Mouse (Mus musculus) heart, postnatal 0 days (tissue): ENCODE measurements around the gene Tep1. TPM values are rescaled to one million over a fixed set of nuclear protein-coding genes. Genes with fewer than 3 reads are reported as not detected.
"Not testable (repeated sequence)": the region's sequence is repeated elsewhere in the genome, so short reads cannot be mapped to it uniquely, and the experiment has no call there.

Experiments
- ATAC-seq: fragments of 200-750 bp; cut with Nextera tagmentation; 2 replicates; pipeline ENCODE4 v1.8.0; 2017; ENCODE audit warnings: low read depth, moderate number of reproducible peaks, moderate library complexity; ENCODE audit not compliant: insufficient read depth
- DNase-seq: peaks from one replicate; pipeline ENCODE4 v3.0.0-alpha.2; 2016; ENCODE audit warnings: low spot score
- H3K27ac ChIP-seq: fragments of 300-500 bp; sonication (generic); 2 replicates; pipeline ENCODE4 v1.5.1; 2014; ENCODE audit warnings: low read depth, mild to moderate bottlenecking
- H3K27me3 ChIP-seq: fragments of 300-500 bp; sonication (generic); 2 replicates; pipeline ENCODE4 v1.6.1; 2014; ENCODE audit warnings: low read length, mixed read lengths; ENCODE audit not compliant: control insufficient read depth, insufficient read depth
- H3K36me3 ChIP-seq: fragments of 300-500 bp; sonication (generic); replicated peaks from 2 replicates; pipeline ENCODE4 v1.6.1; 2014; ENCODE audit warnings: low read length, mixed read lengths; ENCODE audit not compliant: control insufficient read depth, insufficient read depth
- H3K4me1 ChIP-seq: fragments of 300-500 bp; sonication (generic); 2 replicates; pipeline ENCODE4 v1.6.1; 2014; ENCODE audit warnings: antibody characterized with exemption; ENCODE audit not compliant: control insufficient read depth, insufficient read depth
- H3K4me2 ChIP-seq: fragments of 300-500 bp; sonication (generic); 2 replicates; pipeline ENCODE4 v1.6.1; 2014; ENCODE audit warnings: low read depth, mild to moderate bottlenecking, low read length, moderate library complexity
- H3K4me3 ChIP-seq: fragments of 300-500 bp; sonication (generic); 2 replicates; pipeline ENCODE4 v1.5.1; 2014; ENCODE audit warnings: low read depth, low read length
- H3K9ac ChIP-seq: fragments of 300-500 bp; sonication (generic); replicated peaks from 2 replicates; pipeline ENCODE4 v1.6.1; 2014; ENCODE audit warnings: low read depth, low read length, mixed read lengths
- H3K9me3 ChIP-seq: fragments of 300-500 bp; sonication (generic); replicated peaks from 2 replicates; pipeline ENCODE4 v1.6.1; 2016; ENCODE audit warnings: low read length; ENCODE audit not compliant: control insufficient read depth
- CTCF ChIP-seq: IDR thresholded peaks from 2 replicates; pipeline ENCODE4 v1.5.1; 2016; ENCODE audit warnings: antibody characterized with exemption, control low read depth, low read depth
- EP300 ChIP-seq: IDR thresholded peaks from 2 replicates; pipeline ENCODE4 v1.6.1; 2016; ENCODE audit warnings: antibody characterized with exemption, low read depth
- WGBS: fragments of 180-500 bp; shearing (Covaris S2); extraction: QIAGEN DNeasy Blood & Tissue Kit; methylation state at CpG from one replicate; pipeline ENCODE4 v1.1.7; 2014; 5-methylcytosine and 5-hydroxymethylcytosine counted together
- polyA plus RNA-seq: library from polyadenylated mRNA; unstranded; fragments of >200 nt; fragmentation: Nextera tagmentation; extraction: Ambion mirVana; gene quantifications from 2 replicates; pipeline ENCODE4 v1.2.1, GENCODE M21; 2015
- total RNA-seq: library from RNA; depleted of rRNA; stranded (reverse); fragments of >200 nt; gene quantifications from 2 replicates; pipeline ENCODE4 v1.2.3, GENCODE M21; 2014; ENCODE audit warnings: low replicate concordance; rRNA removed

Gene Tep1
- total RNA-seq, result 10.8 and 29.3 TPM in 2 replicates
- polyA plus RNA-seq, result 4.7 and 6.1 TPM in 2 replicates

DNA sequence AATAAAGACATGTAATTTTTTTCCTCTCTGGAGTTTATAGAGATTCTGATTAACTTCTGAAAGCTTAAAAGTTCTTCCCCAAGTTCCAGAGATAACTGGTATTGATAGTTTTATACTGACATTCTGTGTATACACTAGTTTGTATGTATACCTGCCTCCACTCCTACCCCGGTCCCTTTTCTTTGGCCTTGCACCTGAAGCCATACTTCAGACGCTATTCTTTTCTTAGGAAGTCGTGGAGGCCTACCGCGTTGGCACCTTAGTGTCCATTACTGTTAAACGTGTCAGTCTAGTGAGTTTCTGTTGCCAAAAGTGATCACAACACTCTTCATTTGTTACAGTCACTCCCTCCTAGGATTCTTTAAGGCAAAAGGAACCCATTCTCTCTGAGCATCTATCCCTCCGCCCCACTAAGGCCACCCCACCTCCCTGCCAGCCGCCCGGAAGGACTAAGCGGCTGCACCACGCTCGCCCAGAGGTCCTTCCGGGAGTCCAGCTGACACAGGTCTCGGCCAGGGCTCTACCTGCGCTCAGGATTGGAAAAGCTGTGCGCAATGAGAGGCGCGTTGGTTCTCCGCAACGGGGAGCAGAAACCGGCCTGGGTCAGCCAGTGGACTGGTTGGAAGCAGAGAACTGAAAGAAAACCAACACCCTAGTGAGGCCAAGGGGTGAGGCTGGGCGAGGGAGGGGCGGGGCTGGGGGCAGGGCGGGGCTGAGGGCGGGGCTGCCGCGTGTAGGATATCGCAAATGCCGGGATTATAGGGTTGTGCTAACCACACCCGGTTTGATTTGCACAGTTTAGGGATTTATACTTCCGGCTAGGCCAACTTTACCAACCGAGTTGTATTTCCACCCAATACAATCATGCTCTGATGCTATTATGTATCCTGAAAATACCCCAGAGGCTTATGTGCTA lies at the start of gene Tep1:
Tep1 (minus strand) TSS at position 672 of the 916 bp plus-strand sequence.
- H3K9ac ChIP-seq, result peak within 1 kb of the TSS; percentile 60
- peak within 1 kb of the TSS; percentile 62 for H3K4me3 ChIP-seq
- H3K36me3 ChIP-seq, result peaks cover 18% of the 10 kb centered on the region
- 6% methylated on average over 32 of the region's 32 CpGs for WGBS
- peak within 1 kb of the TSS; percentile 79 for H3K27ac ChIP-seq
- DNase-seq (peak; percentile 56), ATAC-seq (peak; percentile 94)
- H3K27me3 ChIP-seq, result no peaks in the 10 kb centered on the region
- peak within 1 kb of the TSS; percentile 60 for H3K4me2 ChIP-seq
- no peaks in the 10 kb centered on the region for H3K9me3 ChIP-seq
- no peaks in the 10 kb centered on the region for H3K4me1 ChIP-seq
- TF ChIP-seq CTCF (no peak), EP300 (no peak)

DNA sequence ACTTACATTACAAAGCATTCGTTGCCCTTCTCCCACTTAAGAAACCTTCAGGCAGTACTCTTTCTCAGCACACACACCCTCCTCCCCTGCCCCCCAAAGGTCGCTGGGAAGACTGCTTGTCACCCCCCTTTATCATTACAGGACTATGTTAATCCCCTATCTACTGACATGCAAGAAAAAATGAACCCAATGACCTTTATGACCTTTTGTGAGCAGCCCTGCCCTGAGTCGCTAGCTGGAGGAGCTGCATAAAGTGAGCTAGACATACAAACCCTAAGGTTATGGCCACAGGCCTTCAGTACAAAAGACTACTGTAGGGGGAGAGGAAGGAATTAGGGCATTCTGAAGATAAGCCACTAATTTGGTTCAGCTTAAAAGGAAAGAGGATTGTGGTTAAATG lies 41.0 kb upstream of the Tep1 start:
- no peak for TF ChIP-seq EP300
- Histone ChIP-seq H3K4me3 (no peak overlapping the region), H3K9ac (no peak overlapping the region), H3K27ac (no peak overlapping the region), H3K4me2 (no peak overlapping the region), H3K9me3 (no peaks in the 10 kb centered on the region), H3K27me3 (no peaks in the 10 kb centered on the region), H3K4me1 (no peaks in the 10 kb centered on the region), H3K36me3 (peaks cover 52% of the 10 kb centered on the region)
- 45% methylated on average over 3 of the region's 3 CpGs for WGBS
- no peak for ATAC-seq
- no peak for DNase-seq

DNA sequence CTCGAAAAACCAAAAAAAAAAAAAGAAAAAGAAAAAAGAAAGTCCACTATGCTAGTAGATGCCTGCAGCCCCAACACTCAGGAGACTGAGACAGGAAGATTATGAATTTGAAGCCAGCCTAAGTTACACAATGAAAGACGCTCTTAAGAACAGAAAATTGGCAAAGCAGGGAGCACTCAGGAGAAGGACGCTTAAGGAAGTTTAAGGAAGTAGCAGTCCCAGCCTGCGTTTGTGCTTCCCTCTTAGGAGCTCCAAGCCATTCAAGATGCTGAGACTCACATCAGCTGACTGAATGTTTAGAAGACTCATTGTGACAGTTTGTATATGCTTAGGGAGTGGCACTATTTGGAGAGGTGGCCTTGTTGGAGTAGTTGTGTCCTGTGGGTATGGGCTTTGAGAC lies 37.8 kb upstream of the Tep1 start:
- Histone ChIP-seq H3K36me3 (peaks cover 22% of the 10 kb centered on the region), H3K4me2 (no peak overlapping the region), H3K27me3 (no peaks in the 10 kb centered on the region), H3K4me3 (no peak overlapping the region), H3K9ac (no peak overlapping the region), H3K4me1 (peaks cover 9% of the 10 kb centered on the region), H3K27ac (no peak overlapping the region), H3K9me3 (no peaks in the 10 kb centered on the region)
- ATAC-seq (no peak), DNase-seq (no peak)
- 74% methylated on average over 4 of the region's 4 CpGs for WGBS
- no peak for TF ChIP-seq EP300
- no peak for TF ChIP-seq CTCF

DNA sequence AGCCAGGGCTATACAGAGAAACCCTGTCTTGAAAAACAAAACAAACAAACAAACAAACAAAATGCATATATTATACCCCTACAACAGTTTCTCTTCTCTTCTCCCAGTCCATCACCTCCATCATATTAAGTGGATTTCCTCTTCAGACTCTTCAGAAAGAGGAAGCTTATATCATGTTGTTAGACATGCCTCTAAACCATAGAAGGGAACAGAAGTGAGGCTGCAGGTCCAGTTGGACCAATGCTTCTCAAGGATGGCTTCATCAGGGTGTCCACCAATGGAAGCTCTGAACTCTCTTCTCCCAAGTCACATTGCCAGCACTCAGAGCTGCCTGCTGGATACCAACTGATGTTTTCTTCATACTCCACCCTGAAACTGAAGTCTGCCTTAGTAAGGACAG lies 35.0 kb upstream of the Tep1 start:
- not testable (repeated sequence) for H3K36me3 ChIP-seq, H3K4me2 ChIP-seq, H3K27me3 ChIP-seq, H3K4me1 ChIP-seq, H3K9me3 ChIP-seq, H3K27ac ChIP-seq, H3K4me3 ChIP-seq, DNase-seq, H3K9ac ChIP-seq, ATAC-seq

DNA sequence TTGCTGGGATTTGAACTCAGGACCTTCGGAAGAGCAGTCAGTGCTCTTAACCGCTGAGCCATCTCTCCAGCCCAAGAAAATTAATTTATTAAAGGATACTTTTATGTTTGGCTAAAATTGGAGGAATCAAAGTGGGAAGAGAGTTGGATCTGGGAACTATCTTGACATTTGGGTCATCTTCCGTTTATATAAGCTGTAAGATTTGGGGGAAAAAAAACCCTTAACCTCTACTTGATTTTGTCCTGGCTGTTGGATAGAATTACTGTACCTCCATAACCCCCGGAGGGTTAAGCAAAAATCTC lies 34.4 kb upstream of the Tep1 start:
- no peak for ATAC-seq
- TF ChIP-seq EP300 (no peak), CTCF (no peak)

More for the DNA sequence above, 34.4 kb upstream of the Tep1 start:
- WGBS, result 87% methylated on average over 4 of the region's 4 CpGs
- no peak for DNase-seq
- no peak overlapping the region for H3K27ac ChIP-seq
- no peaks in the 10 kb centered on the region for H3K9me3 ChIP-seq
- peaks cover 9% of the 10 kb centered on the region for H3K4me1 ChIP-seq
- H3K36me3 ChIP-seq, result no peaks in the 10 kb centered on the region
- no peak overlapping the region for H3K9ac ChIP-seq
- H3K4me3 ChIP-seq, result no peak overlapping the region
- no peaks in the 10 kb centered on the region for H3K27me3 ChIP-seq
- H3K4me2 ChIP-seq, result no peak overlapping the region
